Mouse (Mus musculus) myocyte (in vitro differentiated cells): ENCODE measurements around the gene Rnf185.

ENCODE experiments used
- CEBPB ChIP-seq: IDR thresholded peaks from 2 replicates; pipeline ENCODE4 v1.6.1; 2011; ENCODE audit warnings: mild to moderate bottlenecking, moderate library complexity; ENCODE audit not compliant: poor library complexity, insufficient read depth, severe bottlenecking
- MAX ChIP-seq: IDR thresholded peaks from one replicate; pipeline ENCODE4 v1.6.1; 2011; ENCODE audit warnings: low read depth, mild to moderate bottlenecking, control low read depth
- USF1 ChIP-seq: IDR thresholded peaks from one replicate; pipeline ENCODE4 v1.6.1; 2011; ENCODE audit warnings: low read depth, mild to moderate bottlenecking, control low read depth, moderate library complexity

- TF ChIP-seq MAX (no peak), USF1 (no peak), CEBPB (no peak)
Measured at GRCm38 (mm10) chr11:3403024-3403423, 49.1 kb downstream of the Rnf185 start.
